Mouse (Mus musculus): ENCODE data around the gene Rasa4. TPM values are rescaled to one million over a fixed set of nuclear protein-coding genes. Genes with fewer than 3 reads are reported as not detected.

Rasa4 gene
- polyA plus RNA-seq (2015; fragmentation: Nextera tagmentation; extraction: Ambion mirVana) = 5.5 and 6.1 TPM in 2 replicates

GRCm38 (mm10) chr5:136083669-136084107 lies at the start of gene Rasa4:
TSS of gene Rasa4 (plus strand) at chr5:136083916.

GRCm38 (mm10) chr5:136038258-136039214 lies 45.2 kb upstream of the Rasa4 start, which contains the start of gene Upk3b:
TSS of gene Upk3b (plus strand) at chr5:136038496.

GRCm38 (mm10) chr5:136054301-136055077 lies 29.2 kb upstream of the Rasa4 start, which contains the start of gene Upk3bl:
TSS of gene Upk3bl (plus strand) at chr5:136054492.

GRCm38 (mm10) chr5:136115891-136116783 lies 32.4 kb downstream of the Rasa4 start, which contains the start of gene Polr2j:
TSS of gene Polr2j (plus strand) at chr5:136116631.

GRCm38 (mm10) chr5:136135571-136136291 lies 52.0 kb downstream of the Rasa4 start, which contains the start of the genes Lrwd1 and Alkbh4:
TSS of gene Lrwd1 (minus strand) at chr5:136136074.
TSS of gene Alkbh4 (plus strand) at chr5:136136146.

Small RNA genes lying within 50 kb of the gene (microRNA-seq; reads per million reads assigned to microRNA genes)
- gene Mir7035 = not detected

Other genes starting within 250 kb of the Rasa4 start
- gene Hspb1, start 196.0 kb upstream of the Rasa4 start, polyA plus RNA-seq (2015; fragmentation: Nextera tagmentation; extraction: Ambion mirVana) = 1,184 and 1,507 TPM in 2 replicates
- 126 and 146 TPM in 2 replicates for gene Ywhag, start 149.3 kb upstream of the Rasa4 start, polyA plus RNA-seq (2015; fragmentation: Nextera tagmentation; extraction: Ambion mirVana)
- 2.0 and 2.9 TPM in 2 replicates for gene Ssc4d, start 109.4 kb upstream of the Rasa4 start, polyA plus RNA-seq (2015; fragmentation: Nextera tagmentation; extraction: Ambion mirVana)
- not detected in 2 replicates for gene Zp3, start 103.8 kb upstream of the Rasa4 start, polyA plus RNA-seq (2015; fragmentation: Nextera tagmentation; extraction: Ambion mirVana)
- gene Dtx2, start 89.1 kb upstream of the Rasa4 start, polyA plus RNA-seq (2015; fragmentation: Nextera tagmentation; extraction: Ambion mirVana) = 18.1 and 18.9 TPM in 2 replicates
- gene Upk3b, start 45.4 kb upstream of the Rasa4 start, polyA plus RNA-seq (2015; fragmentation: Nextera tagmentation; extraction: Ambion mirVana) = 119 and 139 TPM in 2 replicates
- 55.0 and 58.6 TPM in 2 replicates for gene Upk3bl, start 29.4 kb upstream of the Rasa4 start, polyA plus RNA-seq (2015; fragmentation: Nextera tagmentation; extraction: Ambion mirVana)
- 135 and 146 TPM in 2 replicates for gene Polr2j, start 32.7 kb downstream of the Rasa4 start, polyA plus RNA-seq (2015; fragmentation: Nextera tagmentation; extraction: Ambion mirVana)
- gene Lrwd1, start 52.2 kb downstream of the Rasa4 start, polyA plus RNA-seq (2015; fragmentation: Nextera tagmentation; extraction: Ambion mirVana) = 12.4 and 14.1 TPM in 2 replicates
- 6.6 and 7.3 TPM in 2 replicates for gene Alkbh4, start 52.2 kb downstream of the Rasa4 start, polyA plus RNA-seq (2015; fragmentation: Nextera tagmentation; extraction: Ambion mirVana)
- gene Orai2, start 86.8 kb downstream of the Rasa4 start, polyA plus RNA-seq (2015; fragmentation: Nextera tagmentation; extraction: Ambion mirVana) = 5.9 and 6.2 TPM in 2 replicates
- gene Prkrip1, start 115.0 kb downstream of the Rasa4 start, polyA plus RNA-seq (2015; fragmentation: Nextera tagmentation; extraction: Ambion mirVana) = 32.1 and 34.8 TPM in 2 replicates
- gene Sh2b2, start 162.6 kb downstream of the Rasa4 start, polyA plus RNA-seq (2015; fragmentation: Nextera tagmentation; extraction: Ambion mirVana) = 1.2 and 3.3 TPM in 2 replicates

All from urinary bladder, postnatal 0 days (tissue).